Mouse (Mus musculus) liver, embryonic 14.5 days (tissue): Measurements from ENCODE around the gene Oxct1.

Experiments
- CTCF ChIP-seq: IDR thresholded peaks from 2 replicates; pipeline ENCODE4 v1.5.1; 2016; ENCODE audit warnings: antibody characterized with exemption, low read depth, control low read depth
- EP300 ChIP-seq: IDR thresholded peaks from 2 replicates; pipeline ENCODE4 v1.6.1; 2016; ENCODE audit warnings: antibody characterized with exemption, low read depth

DNA sequence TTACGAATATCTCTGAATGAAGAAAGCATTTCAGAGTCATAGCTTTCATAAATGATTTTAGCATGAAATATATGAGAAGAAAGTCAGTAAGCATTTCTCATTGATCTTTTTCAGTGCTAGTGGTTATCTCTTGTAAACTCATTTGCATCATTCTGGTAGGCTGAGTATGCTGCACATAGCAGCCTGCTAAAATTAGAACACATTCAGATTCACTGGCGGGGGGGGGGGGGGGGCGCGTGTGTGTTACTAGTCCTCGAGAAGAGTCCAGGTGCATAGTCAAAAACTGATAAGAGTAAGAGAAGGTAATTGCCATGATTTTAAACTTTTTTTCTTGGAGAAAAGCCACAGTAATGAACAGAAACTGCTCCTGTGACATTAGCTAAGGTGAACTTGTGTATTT, 52.6 kb downstream of the Oxct1 start:
- TF ChIP-seq CTCF (no peak), EP300 (no peak)
